Mouse (Mus musculus) lung, embryonic 15.5 days (tissue): ENCODE measurements around the gene Slc13a3. TPM values are rescaled to one million over a fixed set of nuclear protein-coding genes. Genes with fewer than 3 reads are reported as not detected.

Experiments used
- ATAC-seq: fragments of 200-750 bp; cut with Nextera tagmentation; 2 replicates; pipeline ENCODE4 v1.8.0; 2017; ENCODE audit warnings: moderate number of reproducible peaks, borderline replicate concordance; ENCODE audit not compliant: low FRiP score, low TSS enrichment; ENCODE audit errors: extremely low read depth
- H3K27ac ChIP-seq: fragments of 300-500 bp; sonication (generic); 2 replicates; pipeline ENCODE4 v1.5.1; 2015; ENCODE audit warnings: moderate library complexity, mild to moderate bottlenecking, inconsistent platforms
- H3K27me3 ChIP-seq: fragments of 300-500 bp; sonication (generic); 2 replicates; pipeline ENCODE4 v1.6.1; 2015; ENCODE audit warnings: inconsistent platforms
- H3K36me3 ChIP-seq: fragments of 300-500 bp; sonication (generic); 2 replicates; pipeline ENCODE4 v1.6.1; 2015; ENCODE audit warnings: inconsistent platforms
- H3K4me1 ChIP-seq: fragments of 300-500 bp; sonication (generic); 2 replicates; pipeline ENCODE4 v1.6.1; 2015; ENCODE audit warnings: inconsistent platforms
- H3K4me2 ChIP-seq: fragments of 300-500 bp; sonication (generic); 2 replicates; pipeline ENCODE4 v1.6.1; 2015; ENCODE audit warnings: inconsistent platforms, mild to moderate bottlenecking, moderate library complexity
- H3K4me3 ChIP-seq: fragments of 300-500 bp; sonication (generic); 2 replicates; pipeline ENCODE4 v1.5.1; 2015; ENCODE audit warnings: mild to moderate bottlenecking, inconsistent platforms
- H3K9ac ChIP-seq: fragments of 300-500 bp; sonication (generic); 2 replicates; pipeline ENCODE4 v1.6.1; 2015; ENCODE audit warnings: inconsistent platforms
- H3K9me3 ChIP-seq: fragments of 300-500 bp; sonication (generic); 2 replicates; pipeline ENCODE4 v1.6.1; 2016; ENCODE audit warnings: inconsistent platforms
- WGBS: fragments of 180-500 bp; shearing (Covaris S2); methylation state at CpG from one replicate; pipeline ENCODE4 v1.1.7; 2015; 5-methylcytosine and 5-hydroxymethylcytosine counted together
- polyA plus RNA-seq: library from polyadenylated mRNA; unstranded; fragments of >200 nt; fragmentation: Nextera tagmentation; extraction: Ambion mirVana; gene quantifications from 2 replicates; pipeline ENCODE4 v1.2.1, GENCODE M21; 2015

Gene Slc13a3
- polyA plus RNA-seq, 1 experiment from 2014 or later, result 0.57 TPM

GRCm38 (mm10) chr2:165471943-165472342 lies 1.1 kb downstream of the Slc13a3 start:
- H3K4me3 ChIP-seq, result no peak overlapping the region
- no peak overlapping the region for H3K9ac ChIP-seq
- H3K4me1 ChIP-seq, result peaks cover 21% of the 10 kb centered on the region; the same call in 1 of the 2 replicates
- H3K27me3 ChIP-seq, result peaks cover 29% of the 10 kb centered on the region
- H3K9me3 ChIP-seq, result no peaks in the 10 kb centered on the region
- ATAC-seq, result no peak
- no peak overlapping the region for H3K4me2 ChIP-seq
- H3K36me3 ChIP-seq, result no peaks in the 10 kb centered on the region
- 54% methylated on average over 11 of the region's 11 CpGs for WGBS
- no peak overlapping the region for H3K27ac ChIP-seq

GRCm38 (mm10) chr2:165470167-165470566 lies 2.9 kb downstream of the Slc13a3 start:
- peaks cover 29% of the 10 kb centered on the region for H3K27me3 ChIP-seq
- 23% methylated on average over 5 of the region's 5 CpGs for WGBS

GRCm38 (mm10) chr2:165467824-165468452 lies 5.1 kb downstream of the Slc13a3 start:
- Histone ChIP-seq H3K4me1 (peaks cover 19% of the 10 kb centered on the region; the same call in 1 of the 2 replicates), H3K9me3 (no peaks in the 10 kb centered on the region), H3K36me3 (no peaks in the 10 kb centered on the region), H3K27ac (no peak overlapping the region), H3K4me3 (no peak overlapping the region), H3K9ac (no peak overlapping the region), H3K27me3 (peaks cover 20% of the 10 kb centered on the region), H3K4me2 (no peak overlapping the region)
- ATAC-seq, result peak; percentile 56; the same call in 1 of the 2 replicates
- 36% methylated on average over 15 of the region's 15 CpGs for WGBS

More at GRCm38 (mm10) chr2:165470167-165470566, 2.9 kb downstream of the Slc13a3 start:
- H3K4me2 ChIP-seq, result no peak overlapping the region
- peaks cover 21% of the 10 kb centered on the region; the same call in 1 of the 2 replicates for H3K4me1 ChIP-seq
- no peaks in the 10 kb centered on the region for H3K36me3 ChIP-seq
- no peaks in the 10 kb centered on the region for H3K9me3 ChIP-seq
- H3K9ac ChIP-seq, result no peak overlapping the region
- H3K4me3 ChIP-seq, result no peak overlapping the region
- no peak for ATAC-seq
- no peak overlapping the region for H3K27ac ChIP-seq

GRCm38 (mm10) chr2:165459663-165460062 lies 13.4 kb downstream of the Slc13a3 start:
- ATAC-seq, result no peak
- H3K27ac ChIP-seq, result no peak overlapping the region
- no peak overlapping the region for H3K4me2 ChIP-seq
- WGBS, result 14% methylated on average over 7 of the region's 7 CpGs
- H3K36me3 ChIP-seq, result no peaks in the 10 kb centered on the region
- no peaks in the 10 kb centered on the region; the same call in 1 of the 2 replicates for H3K27me3 ChIP-seq
- no peak overlapping the region for H3K4me3 ChIP-seq
- no peaks in the 10 kb centered on the region for H3K9me3 ChIP-seq
- H3K9ac ChIP-seq, result no peak overlapping the region
- H3K4me1 ChIP-seq, result no peaks in the 10 kb centered on the region

- H3K4me2 ChIP-seq, result no peak overlapping the region
- no peak overlapping the region for H3K27ac ChIP-seq
- H3K36me3 ChIP-seq, result no peaks in the 10 kb centered on the region
- H3K9ac ChIP-seq, result no peak overlapping the region
- 47% methylated on average over 5 of the region's 5 CpGs for WGBS
- H3K4me1 ChIP-seq, result no peaks in the 10 kb centered on the region
- ATAC-seq, result no peak
- no peak overlapping the region for H3K4me3 ChIP-seq
- H3K9me3 ChIP-seq, result no peaks in the 10 kb centered on the region
- no peaks in the 10 kb centered on the region for H3K27me3 ChIP-seq
These were observed 14.8 kb downstream of the Slc13a3 start for GRCm38 (mm10) chr2:165458189-165458588.

GRCm38 (mm10) chr2:165456710-165457109 lies 16.3 kb downstream of the Slc13a3 start:
- no peaks in the 10 kb centered on the region for H3K4me1 ChIP-seq
- no peak overlapping the region for H3K9ac ChIP-seq
- no peaks in the 10 kb centered on the region for H3K9me3 ChIP-seq
- no peak overlapping the region for H3K27ac ChIP-seq
- H3K27me3 ChIP-seq, result no peaks in the 10 kb centered on the region
- WGBS, result 53% methylated on average over 2 of the region's 2 CpGs
- H3K4me3 ChIP-seq, result no peak overlapping the region
- ATAC-seq, result no peak
- H3K4me2 ChIP-seq, result no peak overlapping the region
- H3K36me3 ChIP-seq, result no peaks in the 10 kb centered on the region

- Histone ChIP-seq H3K4me2 (no peak overlapping the region), H3K9me3 (no peaks in the 10 kb centered on the region), H3K27ac (no peak overlapping the region), H3K36me3 (no peaks in the 10 kb centered on the region), H3K4me1 (no peaks in the 10 kb centered on the region), H3K4me3 (no peak overlapping the region), H3K9ac (no peak overlapping the region), H3K27me3 (no peaks in the 10 kb centered on the region)
- ATAC-seq, result no peak
- 62% methylated on average over 12 of the region's 12 CpGs for WGBS
These were observed 20.0 kb downstream of the Slc13a3 start for GRCm38 (mm10) chr2:165452730-165453693.

GRCm38 (mm10) chr2:165448475-165448874 lies 24.6 kb downstream of the Slc13a3 start:
- H3K27me3 ChIP-seq, result no peaks in the 10 kb centered on the region
- H3K9me3 ChIP-seq, result no peaks in the 10 kb centered on the region
- 78% methylated on average over 9 of the region's 9 CpGs for WGBS
- H3K36me3 ChIP-seq, result no peaks in the 10 kb centered on the region
- no peak overlapping the region for H3K4me2 ChIP-seq
- no peak overlapping the region for H3K9ac ChIP-seq
- no peaks in the 10 kb centered on the region for H3K4me1 ChIP-seq
- H3K4me3 ChIP-seq, result no peak overlapping the region
- H3K27ac ChIP-seq, result no peak overlapping the region
- no peak for ATAC-seq

GRCm38 (mm10) chr2:165444861-165445260 lies 28.2 kb downstream of the Slc13a3 start:
- Histone ChIP-seq H3K9ac (no peak overlapping the region), H3K4me3 (no peak overlapping the region), H3K36me3 (no peaks in the 10 kb centered on the region), H3K4me2 (no peak overlapping the region), H3K27me3 (no peaks in the 10 kb centered on the region), H3K27ac (no peak overlapping the region), H3K9me3 (no peaks in the 10 kb centered on the region), H3K4me1 (no peaks in the 10 kb centered on the region)
- WGBS, result 73% methylated on average over 3 of the region's 3 CpGs
- ATAC-seq, result no peak

- H3K4me2 ChIP-seq, result no peak overlapping the region
- H3K4me3 ChIP-seq, result no peak overlapping the region
- no peaks in the 10 kb centered on the region for H3K27me3 ChIP-seq
- H3K9ac ChIP-seq, result no peak overlapping the region
- no peaks in the 10 kb centered on the region for H3K36me3 ChIP-seq
- 55% methylated on average over 10 of the region's 10 CpGs for WGBS
- no peak overlapping the region for H3K27ac ChIP-seq
- no peaks in the 10 kb centered on the region for H3K4me1 ChIP-seq
- ATAC-seq, result no peak
- no peaks in the 10 kb centered on the region for H3K9me3 ChIP-seq
These were observed 30.0 kb downstream of the Slc13a3 start for GRCm38 (mm10) chr2:165442981-165443380.

GRCm38 (mm10) chr2:165441613-165442012 lies 31.4 kb downstream of the Slc13a3 start:
- Histone ChIP-seq H3K27me3 (no peaks in the 10 kb centered on the region), H3K4me3 (no peak overlapping the region), H3K9ac (no peak overlapping the region), H3K4me2 (no peak overlapping the region), H3K9me3 (no peaks in the 10 kb centered on the region), H3K36me3 (no peaks in the 10 kb centered on the region), H3K27ac (no peak overlapping the region), H3K4me1 (no peaks in the 10 kb centered on the region)
- WGBS, result 44% methylated on average over 4 of the region's 4 CpGs
- no peak for ATAC-seq

- no peak overlapping the region for H3K27ac ChIP-seq
- no peak overlapping the region for H3K4me3 ChIP-seq
- H3K27me3 ChIP-seq, result no peaks in the 10 kb centered on the region
- no peak overlapping the region for H3K9ac ChIP-seq
- no peak overlapping the region for H3K4me2 ChIP-seq
- ATAC-seq, result no peak
- WGBS, result 78% methylated on average over 10 of the region's 10 CpGs
- no peaks in the 10 kb centered on the region for H3K4me1 ChIP-seq
- H3K9me3 ChIP-seq, result no peaks in the 10 kb centered on the region
- no peaks in the 10 kb centered on the region for H3K36me3 ChIP-seq
These were observed 33.4 kb downstream of the Slc13a3 start for GRCm38 (mm10) chr2:165439613-165440012.
